Mouse (Mus musculus) brain, embryonic 14.5 days (tissue): ENCODE data around the gene Pced1b.

Experiments
- CTCF ChIP-seq: fragments of 200-500 bp; IDR thresholded peaks from 2 replicates; pipeline ENCODE4 v1.5.1; 2012; ENCODE audit warnings: inconsistent platforms, mild to moderate bottlenecking, moderate library complexity, borderline replicate concordance; ENCODE audit not compliant: insufficient read depth, insufficient read length; ENCODE audit errors: extremely low read depth
- POLR2A ChIP-seq: fragments of 200-500 bp; IDR thresholded peaks from 2 replicates; pipeline ENCODE4 v1.6.1; 2012; ENCODE audit warnings: mild to moderate bottlenecking, inconsistent platforms, borderline replicate concordance; ENCODE audit not compliant: poor library complexity, insufficient read depth, insufficient read length, severe bottlenecking; ENCODE audit errors: extremely low read depth

DNA sequence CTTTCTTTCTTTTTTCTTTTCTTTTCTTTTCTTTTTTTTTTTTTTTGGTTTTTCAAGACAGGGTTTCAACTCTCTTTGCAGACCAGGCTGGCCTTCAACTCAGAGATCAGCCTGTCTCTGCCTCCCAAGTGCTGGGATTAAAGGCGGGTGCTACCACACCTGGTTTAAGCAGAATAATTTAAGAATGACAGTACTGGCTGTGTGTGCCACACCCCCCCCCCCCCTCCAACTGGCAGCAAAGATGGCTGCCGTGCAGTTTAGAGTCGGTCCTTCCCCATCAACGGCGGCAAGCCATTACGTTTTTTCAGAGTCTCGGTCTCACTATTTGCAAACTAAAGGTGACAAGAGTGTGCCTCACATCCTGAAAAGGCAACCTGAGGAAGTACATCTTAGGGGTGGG is 124.0 kb downstream of the Pced1b start:
- TF ChIP-seq POLR2A (no peak), CTCF (no peak)
